Mouse (Mus musculus): ENCODE data around the gene 4933417A18Rik.
A peak's percentile ranks its signal among the peaks of the same experiment; 100 is the strongest.
"Not testable (repeated sequence)": the region's sequence is repeated elsewhere in the genome, so short reads cannot be mapped to it uniquely, and the experiment has no call there.

The 4933417A18Rik gene

GRCm38 (mm10) chr13:34924210-34924609 lies at the start of gene 4933417A18Rik, which contains the start of gene Fam217a:
Gene 4933417A18Rik (plus strand): TSS chr13:34924409.
Gene Fam217a (minus strand): TSS chr13:34924310.
- no peak for DNase-seq

GRCm38 (mm10) chr13:34874736-34875135 lies 49.5 kb upstream of the 4933417A18Rik start:
- peak; percentile 9 to 53 for DNase-seq

- DNase-seq: peak; percentile 91 to 94
These were observed 49.0 kb upstream of the 4933417A18Rik start, which contains the start of gene Prpf4b for GRCm38 (mm10) chr13:34875166-34875710. Gene Prpf4b (plus strand): TSS chr13:34875302.

GRCm38 (mm10) chr13:34875741-34876445 lies 48.3 kb upstream of the 4933417A18Rik start:
- peak in 1 of 2 experiments; percentile 64 for DNase-seq

- DNase-seq: no peak
These were observed 47.7 kb upstream of the 4933417A18Rik start for GRCm38 (mm10) chr13:34876481-34876880.

GRCm38 (mm10) chr13:34892871-34893270 lies 31.3 kb upstream of the 4933417A18Rik start:
- DNase-seq: no peak

- DNase-seq: no peak
These were observed 9.6 kb upstream of the 4933417A18Rik start for GRCm38 (mm10) chr13:34914614-34915013.

- DNase-seq: no peak
These were observed 7.6 kb upstream of the 4933417A18Rik start for GRCm38 (mm10) chr13:34916520-34917167.

GRCm38 (mm10) chr13:34934931-34935644 lies 10.9 kb downstream of the 4933417A18Rik start:
- DNase-seq: no peak

- DNase-seq: no peak
These were observed 18.2 kb downstream of the 4933417A18Rik start for GRCm38 (mm10) chr13:34942370-34942769.

GRCm38 (mm10) chr13:34951437-34951836 lies 27.2 kb downstream of the 4933417A18Rik start:
- not testable (repeated sequence) for DNase-seq

GRCm38 (mm10) chr13:34956901-34957300 lies 32.7 kb downstream of the 4933417A18Rik start:
- DNase-seq: no peak

- DNase-seq: not testable (repeated sequence)
These were observed 33.9 kb downstream of the 4933417A18Rik start for GRCm38 (mm10) chr13:34958158-34958557.

GRCm38 (mm10) chr13:34960996-34961770 lies 37.0 kb downstream of the 4933417A18Rik start:
- DNase-seq: no peak

- no peak for DNase-seq
These were observed 39.5 kb downstream of the 4933417A18Rik start, which contains the start of gene Eci3 for GRCm38 (mm10) chr13:34963511-34964397. Gene Eci3 (minus strand): TSS chr13:34963810.

- DNase-seq: no peak
These were observed 40.2 kb downstream of the 4933417A18Rik start for GRCm38 (mm10) chr13:34964419-34964818.

- no peak for DNase-seq
These were observed 40.7 kb downstream of the 4933417A18Rik start for GRCm38 (mm10) chr13:34964866-34965265.

GRCm38 (mm10) chr13:34965647-34966046 lies 41.4 kb downstream of the 4933417A18Rik start:
- not testable (repeated sequence) for DNase-seq

GRCm38 (mm10) chr13:34972456-34972855 lies 48.2 kb downstream of the 4933417A18Rik start:
- not testable (repeated sequence) for DNase-seq

- DNase-seq: no peak
These were observed 48.9 kb downstream of the 4933417A18Rik start for GRCm38 (mm10) chr13:34973149-34973548.

- DNase-seq: no peak
These were observed 49.6 kb downstream of the 4933417A18Rik start for GRCm38 (mm10) chr13:34973770-34974169.
